Mouse (Mus musculus): ENCODE data around the gene Nrcam. TPM values are rescaled to one million over a fixed set of nuclear protein-coding genes. Genes with fewer than 3 reads are reported as not detected.
A peak's percentile ranks its signal among the peaks of the same experiment; 100 is the strongest.

Gene Nrcam
- polyA plus RNA-seq, 1 experiment, result 0.71 TPM

GRCm38 (mm10) chr12:44330216-44330719 lies 1.6 kb downstream of the Nrcam start:
- Histone ChIP-seq H3ac (ENCODE audit: control insufficient read depth, insufficient read length) (no peak overlapping the region), H3K4me3 (no peak overlapping the region), H3K4me2 (ENCODE audit: low read depth) (peak overlapping the region; percentile 76), H3K27me3 (ENCODE audit: control insufficient read depth, insufficient read depth, insufficient read length) (peaks cover 7% of the 10 kb centered on the region), H3K79me2 (ENCODE audit: control insufficient read depth, insufficient read depth) (no peaks in the 10 kb centered on the region), H3K36me3 (ENCODE audit: control insufficient read depth, insufficient read depth) (no peaks in the 10 kb centered on the region)
- TF ChIP-seq POLR2AphosphoS2 (IDR thresholded peaks at IDR 0.05; ENCODE audit: insufficient read length, low read depth) (no peak), MAX (IDR thresholded peaks at IDR 0.05; ENCODE audit: low read depth) (no peak), POLR2A (IDR thresholded peaks at IDR 0.05; ENCODE audit: insufficient read length, low read depth) (no peak), TCF3 (IDR thresholded peaks at IDR 0.05; ENCODE audit: insufficient read length, low read depth) (no peak), CEBPB (IDR thresholded peaks at IDR 0.05; ENCODE audit: insufficient read depth, poor library complexity, severe bottlenecking) (no peak), SRF (IDR thresholded peaks at IDR 0.05; ENCODE audit: control insufficient read depth, insufficient read length, low read depth) (no peak), E2F4 (IDR thresholded peaks at IDR 0.05; ENCODE audit: insufficient read depth) (no peak), USF1 (IDR thresholded peaks at IDR 0.05; ENCODE audit: low read depth) (no peak), TCF12 (IDR thresholded peaks at IDR 0.05; ENCODE audit: insufficient read depth, poor library complexity, severe bottlenecking) (no peak), MYOG (IDR thresholded peaks at IDR 0.05; ENCODE audit: control insufficient read depth in 1 of 3, insufficient read depth in 1 of 3, insufficient read length in 2 of 3, low read depth in 2 of 3) (no peak), MYOD1 (IDR thresholded peaks at IDR 0.05; ENCODE audit: control insufficient read depth in 1 of 3, insufficient read length in 2 of 3, low read depth in 2 of 3) (no peak), REST (IDR thresholded peaks at IDR 0.05; ENCODE audit: insufficient read depth, insufficient read length) (no peak)

- TF ChIP-seq E2F4 (IDR thresholded peaks at IDR 0.05; ENCODE audit: insufficient read depth), result no peak
- no peak for TF ChIP-seq SRF (IDR thresholded peaks at IDR 0.05; ENCODE audit: control insufficient read depth, insufficient read length, low read depth)
- TF ChIP-seq REST (IDR thresholded peaks at IDR 0.05; ENCODE audit: insufficient read depth, insufficient read length), result no peak
- TF ChIP-seq MAX (IDR thresholded peaks at IDR 0.05; ENCODE audit: low read depth), result no peak
- Histone ChIP-seq H3ac (ENCODE audit: control insufficient read depth, insufficient read length) (no peak overlapping the region), H3K4me2 (ENCODE audit: low read depth) (no peak overlapping the region), H3K4me3 (no peak overlapping the region), H3K79me2 (ENCODE audit: control insufficient read depth, insufficient read depth) (no peaks in the 10 kb centered on the region), H3K36me3 (ENCODE audit: control insufficient read depth, insufficient read depth) (no peaks in the 10 kb centered on the region), H3K27me3 (ENCODE audit: control insufficient read depth, insufficient read depth, insufficient read length) (no peaks in the 10 kb centered on the region)
Observed at GRCm38 (mm10) chr12:44337136-44337640, 8.5 kb downstream of the Nrcam start.

GRCm38 (mm10) chr12:44338195-44338622 lies 9.5 kb downstream of the Nrcam start:
- no peaks in the 10 kb centered on the region for H3K36me3 ChIP-seq (ENCODE audit: control insufficient read depth, insufficient read depth)
- no peaks in the 10 kb centered on the region for H3K27me3 ChIP-seq (ENCODE audit: control insufficient read depth, insufficient read depth, insufficient read length)
- no peaks in the 10 kb centered on the region for H3K79me2 ChIP-seq (ENCODE audit: control insufficient read depth, insufficient read depth)
- H3K4me2 ChIP-seq (ENCODE audit: low read depth), result no peak overlapping the region
- TF ChIP-seq CEBPB (IDR thresholded peaks at IDR 0.05; ENCODE audit: insufficient read depth, poor library complexity, severe bottlenecking), result no peak
- TF ChIP-seq POLR2AphosphoS2 (IDR thresholded peaks at IDR 0.05; ENCODE audit: insufficient read length, low read depth), result no peak
- no peak for TF ChIP-seq TCF12 (IDR thresholded peaks at IDR 0.05; ENCODE audit: insufficient read depth, poor library complexity, severe bottlenecking)
- no peak overlapping the region for H3ac ChIP-seq (ENCODE audit: control insufficient read depth, insufficient read length)
- no peak overlapping the region for H3K4me3 ChIP-seq

GRCm38 (mm10) chr12:44344075-44344474 lies 15.4 kb downstream of the Nrcam start:
- no peaks in the 10 kb centered on the region for H3K79me2 ChIP-seq (ENCODE audit: control insufficient read depth, insufficient read depth)
- no peaks in the 10 kb centered on the region for H3K27me3 ChIP-seq (ENCODE audit: control insufficient read depth, insufficient read depth, insufficient read length)
- no peak overlapping the region for H3K4me3 ChIP-seq
- TF ChIP-seq TCF3 (IDR thresholded peaks at IDR 0.05; ENCODE audit: insufficient read length, low read depth), result peak; percentile 98
- TF ChIP-seq E2F4 (IDR thresholded peaks at IDR 0.05; ENCODE audit: insufficient read depth), result no peak
- TF ChIP-seq CEBPB (IDR thresholded peaks at IDR 0.05; ENCODE audit: insufficient read depth, poor library complexity, severe bottlenecking), result no peak
- no peak for TF ChIP-seq MAX (IDR thresholded peaks at IDR 0.05; ENCODE audit: low read depth)
- peak; percentile 99 for TF ChIP-seq TCF12 (IDR thresholded peaks at IDR 0.05; ENCODE audit: insufficient read depth, poor library complexity, severe bottlenecking)
- peak; percentile 100 for TF ChIP-seq MYOG (IDR thresholded peaks at IDR 0.05; ENCODE audit: control insufficient read depth in 1 of 3, insufficient read depth in 1 of 3, insufficient read length in 2 of 3, low read depth in 2 of 3)
- no peak for TF ChIP-seq USF1 (IDR thresholded peaks at IDR 0.05; ENCODE audit: low read depth)
- TF ChIP-seq REST (IDR thresholded peaks at IDR 0.05; ENCODE audit: insufficient read depth, insufficient read length), result no peak
- peak; percentile 92 to 100 (median 99) for TF ChIP-seq MYOD1 (IDR thresholded peaks at IDR 0.05; ENCODE audit: control insufficient read depth in 1 of 3, insufficient read length in 2 of 3, low read depth in 2 of 3)
- no peak overlapping the region for H3ac ChIP-seq (ENCODE audit: control insufficient read depth, insufficient read length)
- H3K4me2 ChIP-seq (ENCODE audit: low read depth), result peak overlapping the region; percentile 36
- H3K36me3 ChIP-seq (ENCODE audit: control insufficient read depth, insufficient read depth), result no peaks in the 10 kb centered on the region

- no peak overlapping the region for H3K4me2 ChIP-seq (ENCODE audit: low read depth)
- H3ac ChIP-seq (ENCODE audit: control insufficient read depth, insufficient read length), result no peak overlapping the region
- no peaks in the 10 kb centered on the region for H3K36me3 ChIP-seq (ENCODE audit: control insufficient read depth, insufficient read depth)
- H3K27me3 ChIP-seq (ENCODE audit: control insufficient read depth, insufficient read depth, insufficient read length), result no peaks in the 10 kb centered on the region
- no peaks in the 10 kb centered on the region for H3K79me2 ChIP-seq (ENCODE audit: control insufficient read depth, insufficient read depth)
- TF ChIP-seq E2F4 (IDR thresholded peaks at IDR 0.05; ENCODE audit: insufficient read depth), result no peak
- H3K4me3 ChIP-seq, result no peak overlapping the region
Observed at GRCm38 (mm10) chr12:44345251-44345650, 16.6 kb downstream of the Nrcam start.
